14 mouse cellular contexts compared by ENCODE assay signal in genomic region chr11:60990428-60990827, GRCm38 (mm10). TPM values are rescaled to one million over a fixed set of nuclear protein-coding genes. Genes with fewer than 3 reads are reported as not detected.
"Had no signal": no experiment of that assay in that cellular context is flagged by ENCODE, and none has a peak within 500 bp of the region (broad histone marks: within the 10 kb centered on the region; RNA-seq: fewer than 3 reads in every experiment).

No protein-coding gene starts in this region.

- DNase-seq: lung, adult 18-20 months; lung, embryonic 14.5 days; lung, postnatal 10 days; lung, postnatal 4 days; midbrain, embryonic 14.5 days; right cerebral cortex, postnatal 14 days; spleen, adult 18-20 months; thymus, adult 18-20 months; thymus, postnatal 14 days; thymus, postnatal 36 days had no signal

RNA-seq across cellular contexts. Expression of gene Kcnj12, which starts 31.9 kb away (rescaled TPM):
- total RNA-seq: megakaryocyte, adult 5-6 weeks; megakaryocyte-erythroid progenitor cell, adult 5-6 weeks; monocyte, adult 5-6 weeks; neutrophil, adult 5-6 weeks had no signal
